Mouse (Mus musculus) heart, adult 2 months (tissue): ENCODE results near the gene Acer2. TPM values are rescaled to one million over a fixed set of nuclear protein-coding genes. Genes with fewer than 3 reads are reported as not detected.

Experiments
- DNase-seq, 2 experiments: peaks; one replicate each; pipeline ENCODE4 v3.0.0; 2021
- H3K27ac ChIP-seq: fragments of 200-600 bp; 2 replicates; pipeline ENCODE4 v1.8.1; 2022
- H3K27me3 ChIP-seq: fragments of 200-500 bp; 2 replicates; pipeline ENCODE4 v1.6.1; 2012; ENCODE audit warnings: mild to moderate bottlenecking, low read length, inconsistent platforms, mixed read lengths; ENCODE audit not compliant: control insufficient read depth, insufficient read depth
- H3K36me3 ChIP-seq: fragments of 200-500 bp; 2 replicates; pipeline ENCODE4 v1.6.1; 2012; ENCODE audit warnings: low read length, inconsistent platforms; ENCODE audit not compliant: control insufficient read depth, insufficient read depth
- H3K4me1 ChIP-seq: fragments of 200-500 bp; 2 replicates; pipeline ENCODE4 v1.6.1; 2011; ENCODE audit warnings: low read length; ENCODE audit not compliant: control insufficient read depth, insufficient read depth
- H3K4me3 ChIP-seq: fragments of 200-600 bp; 2 replicates; pipeline ENCODE4 v1.8.1; 2022
- H3K79me2 ChIP-seq: fragments of 200-500 bp; replicated peaks from 2 replicates; pipeline ENCODE4 v1.6.1; 2012; ENCODE audit warnings: mild to moderate bottlenecking, inconsistent platforms, low read length, moderate library complexity, mixed read lengths; ENCODE audit not compliant: control insufficient read depth, insufficient read depth
- H3K9ac ChIP-seq: fragments of 200-500 bp; 2 replicates; pipeline ENCODE4 v1.6.1; 2012; ENCODE audit warnings: low read depth, mild to moderate bottlenecking, control low read depth, inconsistent platforms, low read length, mixed read lengths
- CTCF ChIP-seq: fragments of 200-600 bp; IDR thresholded peaks from 2 replicates; pipeline ENCODE4 v1.8.1; 2022; ENCODE audit warnings: antibody characterized with exemption, mild to moderate bottlenecking, moderate library complexity
- EP300 ChIP-seq: fragments of 200-500 bp; IDR thresholded peaks from 2 replicates; pipeline ENCODE4 v1.6.1; 2011; ENCODE audit warnings: low read depth, low read length, control low read depth; ENCODE audit not compliant: insufficient read depth
- POLR2A ChIP-seq: fragments of 200-500 bp; IDR thresholded peaks from 2 replicates; pipeline ENCODE4 v1.6.1; 2011; ENCODE audit warnings: mild to moderate bottlenecking, low read depth, low read length, control low read depth; ENCODE audit not compliant: insufficient read depth
- WGBS: fragments of 180-500 bp; shearing (Covaris S2); methylation state at CpG from one replicate; pipeline ENCODE4 v1.1.7; 2018; 5-methylcytosine and 5-hydroxymethylcytosine counted together
- intact Hi-C: fragments of 180-260 bp; cut with DNase I; formaldehyde crosslinking; loops from one replicate; pipeline ENCODE4 v1.15.1; 2025
- polyA plus RNA-seq: library from polyadenylated mRNA; depleted of rRNA; stranded (reverse); fragments of >200 nt; gene quantifications from 2 replicates; pipeline ENCODE4 v1.2.3, GENCODE M21; 2012; rRNA removed
- total RNA-seq, 2 experiments: library from RNA; stranded (reverse); gene quantifications; 2 replicates each; pipeline ENCODE4 v1.2.3; 2021

The Acer2 gene
- total and polyA plus RNA-seq, 3 experiments, result 16.4 to 25.6 (median 17.9) TPM

GRCm38 (mm10) chr4:86953519-86953918 lies 79.3 kb downstream of the Acer2 start:
- Histone ChIP-seq H3K4me3 (no peak overlapping the region), H3K9ac (no peak overlapping the region), H3K4me1 (no peaks in the 10 kb centered on the region), H3K27ac (no peak overlapping the region), H3K36me3 (no peaks in the 10 kb centered on the region), H3K27me3 (no peaks in the 10 kb centered on the region), H3K79me2 (no peaks in the 10 kb centered on the region)
- intact Hi-C loops, result no loop called here
- 40% methylated on average over 5 of the region's 5 CpGs for WGBS
- TF ChIP-seq EP300, result no peak
- no peak for TF ChIP-seq POLR2A
- TF ChIP-seq CTCF, result no peak
- no peak for DNase-seq

- Histone ChIP-seq H3K79me2 (no peaks in the 10 kb centered on the region), H3K4me1 (no peaks in the 10 kb centered on the region), H3K9ac (no peak overlapping the region), H3K27ac (no peak overlapping the region), H3K36me3 (no peaks in the 10 kb centered on the region), H3K4me3 (no peak overlapping the region), H3K27me3 (no peaks in the 10 kb centered on the region)
- DNase-seq, result no peak
- 24% methylated on average over 4 of the region's 4 CpGs for WGBS
- intact Hi-C loops, result loop anchor here (5.0 kb wide), 1 partner anchor 407 kb away; no protein-coding TSS in a partner anchor
- no peak for TF ChIP-seq CTCF
- TF ChIP-seq POLR2A, result no peak
- TF ChIP-seq EP300, result no peak
Measured at GRCm38 (mm10) chr4:86955448-86955847, 81.3 kb downstream of the Acer2 start.

- 37% methylated on average over 14 of the region's 14 CpGs for WGBS
- Histone ChIP-seq H3K27ac (no peak overlapping the region), H3K4me3 (no peak overlapping the region), H3K79me2 (no peaks in the 10 kb centered on the region), H3K27me3 (no peaks in the 10 kb centered on the region), H3K36me3 (no peaks in the 10 kb centered on the region), H3K4me1 (no peaks in the 10 kb centered on the region), H3K9ac (no peak overlapping the region)
- no peak for TF ChIP-seq EP300
- peak; percentile 76 for TF ChIP-seq CTCF
- peak; percentile 19 to 34 for DNase-seq
- intact Hi-C loops, result loop anchor here (5.0 kb wide), 1 partner anchor 405 kb away; no protein-coding TSS in a partner anchor
Measured at GRCm38 (mm10) chr4:86957576-86958411, 83.6 kb downstream of the Acer2 start.

GRCm38 (mm10) chr4:86977272-86977671 lies 103.1 kb downstream of the Acer2 start:
- DNase-seq, result no peak
- Histone ChIP-seq H3K27ac (no peak overlapping the region), H3K36me3 (no peaks in the 10 kb centered on the region), H3K9ac (no peak overlapping the region), H3K4me3 (no peak overlapping the region), H3K27me3 (no peaks in the 10 kb centered on the region), H3K79me2 (no peaks in the 10 kb centered on the region), H3K4me1 (no peaks in the 10 kb centered on the region)
- intact Hi-C loops, result no loop called here
- 77% methylated on average over 5 of the region's 5 CpGs for WGBS
- TF ChIP-seq CTCF (no peak), POLR2A (no peak), EP300 (no peak)

Other genes with a start within 250 kb of the Acer2 start
- 100 to 1,000 TPM; 115 to 120 TPM for gene Plin2, start 204.3 kb upstream of the Acer2 start, total RNA-seq
- 89.4 and 117 TPM in 2 replicates for gene Plin2, start 204.3 kb upstream of the Acer2 start, polyA plus RNA-seq
- 10 to 100 TPM; 36.0 to 36.3 TPM for gene Dennd4c, start 125.8 kb upstream of the Acer2 start, total RNA-seq
- 7.1 and 12.4 TPM in 2 replicates for gene Dennd4c, start 125.8 kb upstream of the Acer2 start, polyA plus RNA-seq
- 100 to 1,000 TPM; 491 to 601 TPM for gene Rps6, start 17.0 kb upstream of the Acer2 start, total RNA-seq
- gene Rps6, start 17.0 kb upstream of the Acer2 start, polyA plus RNA-seq, result 325 and 404 TPM in 2 replicates